Comparison of ENCODE assay signal across 8 mouse cellular contexts in genomic region chr10:20347285-20348214, GRCm38 (mm10). TPM values are rescaled to one million over a fixed set of nuclear protein-coding genes. Genes with fewer than 3 reads are reported as not detected.
A peak's percentile ranks its signal among the peaks of the same experiment; 100 is the strongest.
DNase-seq lines count a peak whose midpoint lies in the region; ATAC-seq and TF ChIP-seq lines count a peak whose summit lies in the region.

TSS of gene Mtfr2 (plus strand) at chr10:20347770.

- peak; percentile 96 for ATAC-seq in erythroid progenitor cell, adult 5-6 weeks (replicated peaks; ENCODE audit: low FRiP score, poor library complexity, severe bottlenecking)
- ATAC-seq in heart, embryonic 12.5 days (ENCODE audit: insufficient number of reproducible peaks, low FRiP score) = peak; percentile 97
- ATAC-seq in kidney, postnatal 0 days (replicated peaks; ENCODE audit: low FRiP score, low read depth) = peak; percentile 96
- peak; percentile 93 for ATAC-seq in liver, embryonic 11.5 days (replicated peaks; ENCODE audit: low FRiP score)
- peak; percentile 95 for ATAC-seq in stomach, embryonic 14.5 days (ENCODE audit: insufficient number of reproducible peaks, insufficient read depth, low FRiP score, low read depth)

- peak within 1 kb of the TSS; percentile 68 for H3K27ac ChIP-seq in heart, embryonic 12.5 days (ENCODE audit: poor library complexity, severe bottlenecking)
- H3K27ac ChIP-seq in kidney, postnatal 0 days = no peak within 1 kb of the TSS
- peak within 1 kb of the TSS; percentile 92 for H3K27ac ChIP-seq in liver, embryonic 11.5 days (ENCODE audit: low read depth, low read length)
- 0 out of 2 replicates have a peak within 1 kb of the TSS, but pooled peaks have one; percentile 28 for H3K27ac ChIP-seq in stomach, embryonic 14.5 days (ENCODE audit: low read length)

- H3K36me3 ChIP-seq in heart, embryonic 12.5 days = peaks cover 35% of the 10 kb centered on the region
- peaks cover 25% of the 10 kb centered on the region for H3K36me3 ChIP-seq in kidney, postnatal 0 days (ENCODE audit: insufficient read depth, low read length)
- peaks cover 28% of the 10 kb centered on the region for H3K36me3 ChIP-seq in liver, embryonic 11.5 days (ENCODE audit: control insufficient read depth, insufficient read depth, low read length)
- peaks cover 26% of the 10 kb centered on the region for H3K36me3 ChIP-seq in stomach, embryonic 14.5 days (ENCODE audit: control insufficient read depth, insufficient read depth, low read length)

- H3K9ac ChIP-seq in heart, embryonic 12.5 days = peak within 1 kb of the TSS; percentile 79
- H3K9ac ChIP-seq in kidney, postnatal 0 days (ENCODE audit: low read depth, low read length) = peak within 1 kb of the TSS; percentile 50
- peak within 1 kb of the TSS; percentile 83 for H3K9ac ChIP-seq in liver, embryonic 11.5 days (ENCODE audit: low read depth, low read length)
- peak within 1 kb of the TSS; percentile 45; the same call in 1 of the 2 replicates for H3K9ac ChIP-seq in stomach, embryonic 14.5 days (replicated peaks; ENCODE audit: low read depth, low read length)

- peaks cover 7% of the 10 kb centered on the region; the same call in 1 of the 2 replicates for H3K4me1 ChIP-seq in heart, embryonic 12.5 days (replicated peaks)
- no peaks in the 10 kb centered on the region for H3K4me1 ChIP-seq in kidney, postnatal 0 days (replicated peaks; ENCODE audit: insufficient read depth, low read length)
- 0 out of 2 replicates have a peak, but pooled peaks cover 9% of the 10 kb centered on the region for H3K4me1 ChIP-seq in liver, embryonic 11.5 days (replicated peaks; ENCODE audit: control insufficient read depth, insufficient read depth, low read length)
- H3K4me1 ChIP-seq in stomach, embryonic 14.5 days (ENCODE audit: control insufficient read depth, insufficient read depth, low read length) = peaks cover 5% of the 10 kb centered on the region; the same call in 1 of the 2 replicates

- no peaks in the 10 kb centered on the region for H3K27me3 ChIP-seq in heart, embryonic 12.5 days (replicated peaks)
- H3K27me3 ChIP-seq in kidney, postnatal 0 days (ENCODE audit: insufficient read depth, low read length) = no peaks in the 10 kb centered on the region
- H3K27me3 ChIP-seq in liver, embryonic 11.5 days (replicated peaks; ENCODE audit: control insufficient read depth, insufficient read depth, low read length) = no peaks in the 10 kb centered on the region
- H3K27me3 ChIP-seq in stomach, embryonic 14.5 days (ENCODE audit: control insufficient read depth, insufficient read depth, low read length) = no peaks in the 10 kb centered on the region

- peak within 1 kb of the TSS; percentile 77 for H3K4me2 ChIP-seq in heart, embryonic 12.5 days
- peak within 1 kb of the TSS; percentile 89 for H3K4me2 ChIP-seq in kidney, postnatal 0 days (ENCODE audit: low read length)
- peak within 1 kb of the TSS; percentile 76 for H3K4me2 ChIP-seq in liver, embryonic 11.5 days
- H3K4me2 ChIP-seq in stomach, embryonic 14.5 days (replicated peaks; ENCODE audit: low read depth, low read length) = peak within 1 kb of the TSS; percentile 54

- H3K4me3 ChIP-seq in heart, embryonic 12.5 days = peak within 1 kb of the TSS; percentile 95
- peak within 1 kb of the TSS; percentile 53 for H3K4me3 ChIP-seq in kidney, postnatal 0 days (replicated peaks; ENCODE audit: low read depth, low read length)
- peak within 1 kb of the TSS; percentile 74 for H3K4me3 ChIP-seq in liver, embryonic 11.5 days (ENCODE audit: low read depth, low read length)
- H3K4me3 ChIP-seq in stomach, embryonic 14.5 days (ENCODE audit: low read depth, low read length) = peak within 1 kb of the TSS; percentile 58

- no peaks in the 10 kb centered on the region for H3K9me3 ChIP-seq in heart, embryonic 12.5 days (replicated peaks)
- no peaks in the 10 kb centered on the region for H3K9me3 ChIP-seq in kidney, postnatal 0 days (replicated peaks; ENCODE audit: low read length)
- H3K9me3 ChIP-seq in liver, embryonic 11.5 days (ENCODE audit: control insufficient read depth, low read length) = no peaks in the 10 kb centered on the region
- no peaks in the 10 kb centered on the region for H3K9me3 ChIP-seq in stomach, embryonic 14.5 days (ENCODE audit: control insufficient read depth, low read depth, low read length)

- no peak for TF ChIP-seq CTCF in kidney, postnatal 0 days (IDR thresholded peaks at IDR 0.05; ENCODE audit: low read depth)

- peak; percentile 91 for DNase-seq in CD4-positive helper T cell, adult 2 months (ENCODE audit: low read depth, low spot score)
- DNase-seq in brain, embryonic 18.5 days (ENCODE audit: low read depth, low spot score) = peak; percentile 85
- DNase-seq in kidney, postnatal 0 days (ENCODE audit: low spot score) = peak; percentile 97
- DNase-seq in liver, embryonic 11.5 days (ENCODE audit: low spot score) = peak; percentile 93
- peak; percentile 96 for DNase-seq in naive thymus-derived CD4-positive, alpha-beta T cell, adult 2 months (ENCODE audit: low read depth)

- 1% methylated on average over 58 of the region's 58 CpGs for WGBS in heart, embryonic 12.5 days
- 1% methylated on average over 58 of the region's 58 CpGs for WGBS in kidney, postnatal 0 days
- whole genome bisulfite sequencing in liver, embryonic 11.5 days = 1% methylated on average over 57 of the region's 58 CpGs
- WGBS in stomach, embryonic 14.5 days = 1% methylated on average over 58 of the region's 58 CpGs

RNA-seq across cellular contexts. Expression of gene Mtfr2, which starts in this region (rescaled TPM):
- 42.3 and 46.5 TPM in 2 replicates for total RNA-seq in erythroid progenitor cell, adult 5-6 weeks (2015; ENCODE audit: low replicate concordance)
- total RNA-seq in erythroid progenitor cell, adult 5-6 weeks (2017; ENCODE audit: low replicate concordance) = 16.0 and 24.5 TPM in 2 replicates
- 2.4 and 3.2 TPM in 2 replicates for polyA plus RNA-seq in heart, embryonic 12.5 days (2016; fragmentation: Nextera tagmentation; extraction: Ambion mirVana)
- polyA plus RNA-seq in kidney, postnatal 0 days (2015; fragmentation: Nextera tagmentation; extraction: Ambion mirVana) = 1.0 and 1.5 TPM in 2 replicates
- polyA plus RNA-seq in liver, embryonic 11.5 days (2014; fragmentation: Nextera tagmentation; extraction: Ambion mirVana) = 3.0 and 4.1 TPM in 2 replicates
- 1.8 and 3.7 TPM in 2 replicates for polyA plus RNA-seq in stomach, embryonic 14.5 days (2014; fragmentation: Nextera tagmentation; extraction: Ambion mirVana)
